Mouse (Mus musculus) adrenal gland, adult (tissue): ENCODE data around the gene Eomes.

Experiments
- DNase-seq, 2 experiments: peaks; one replicate each; pipeline ENCODE4 v3.0.0; 2022 to 2023; ENCODE audit warnings: low spot score in 1 of 2; ENCODE audit not compliant: inconsistent age in 2 of 2

Eomes gene

GRCm38 (mm10) chr9:118517619-118518018 lies 39.6 kb downstream of the Eomes start:
- DNase-seq: no peak

- DNase-seq: peak in 1 of 2 experiments; percentile 59
Observed at GRCm38 (mm10) chr9:118519101-118519500, 41.1 kb downstream of the Eomes start.

GRCm38 (mm10) chr9:118520011-118520410 lies 42.0 kb downstream of the Eomes start:
- DNase-seq: peak; percentile 51 to 80

- no peak for DNase-seq
Observed at GRCm38 (mm10) chr9:118520858-118521257, 42.8 kb downstream of the Eomes start.

GRCm38 (mm10) chr9:118521659-118522058 lies 43.6 kb downstream of the Eomes start:
- DNase-seq: no peak

GRCm38 (mm10) chr9:118523738-118524137 lies 45.7 kb downstream of the Eomes start:
- DNase-seq: no peak

- no peak for DNase-seq
Observed at GRCm38 (mm10) chr9:118527056-118527455, 49.0 kb downstream of the Eomes start.

GRCm38 (mm10) chr9:118529783-118530182 lies 51.8 kb downstream of the Eomes start:
- no peak for DNase-seq

GRCm38 (mm10) chr9:118530679-118531078 lies 52.7 kb downstream of the Eomes start:
- no peak for DNase-seq

GRCm38 (mm10) chr9:118532516-118533205 lies 54.6 kb downstream of the Eomes start:
- DNase-seq: peak; percentile 29 to 72
